Mouse (Mus musculus): Measurements from ENCODE around the gene Bicdl1.
"Not testable (repeated sequence)": the region's sequence is repeated elsewhere in the genome, so short reads cannot be mapped to it uniquely, and the experiment has no call there.

The Bicdl1 gene

DNA sequence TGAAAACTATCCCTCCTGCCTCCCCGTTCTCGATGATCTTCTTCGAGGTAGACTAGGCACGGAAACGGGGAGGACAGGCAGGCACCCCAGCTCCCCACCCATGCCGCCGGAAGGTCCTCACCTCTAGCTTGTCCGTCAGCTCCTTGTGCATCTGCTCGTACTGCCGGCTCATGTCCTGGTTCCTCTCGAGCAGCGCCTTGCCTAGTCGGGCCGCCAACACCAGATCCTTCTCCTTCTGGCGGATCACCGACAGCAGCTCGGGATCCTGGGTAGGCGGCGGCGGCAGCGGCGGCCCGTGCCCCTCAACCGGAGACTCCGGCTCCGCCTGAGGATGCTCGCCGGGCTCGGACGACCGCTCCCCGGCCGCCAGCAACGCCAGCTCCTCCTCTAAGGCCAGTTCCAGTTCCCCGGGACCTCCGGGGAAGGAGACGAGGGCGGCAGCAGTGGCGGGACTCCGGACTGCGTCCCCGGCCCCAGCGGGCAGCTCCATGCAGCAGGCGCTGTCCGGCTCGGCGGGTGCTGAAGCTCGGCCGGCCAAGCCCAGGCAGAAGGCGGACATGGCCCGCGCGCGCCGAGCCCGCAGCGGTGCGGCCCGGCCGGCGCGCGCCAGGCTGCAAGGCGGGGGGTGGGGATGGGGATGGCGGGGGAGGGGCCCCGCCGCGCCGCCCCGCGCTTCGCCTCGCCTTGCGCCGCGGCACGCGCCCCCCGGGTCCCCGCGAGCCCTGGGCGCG is at the start of gene Bicdl1:
Gene Bicdl1 (minus strand): TSS at position 621 of the 731 bp plus-strand sequence.
- peak; percentile 87 for DNase-seq (ENCODE audit: low spot score)

- no peak for DNase-seq (ENCODE audit: low spot score)
These were observed 45.5 kb upstream of the Bicdl1 start for GRCm38 (mm10) chr5:115776911-115777310.

GRCm38 (mm10) chr5:115775350-115775749 is 43.9 kb upstream of the Bicdl1 start:
- peak; percentile 18 for DNase-seq (ENCODE audit: low spot score)

GRCm38 (mm10) chr5:115770048-115770447 is 38.6 kb upstream of the Bicdl1 start:
- no peak for DNase-seq (ENCODE audit: low spot score)

- no peak for DNase-seq (ENCODE audit: low spot score)
These were observed 37.7 kb upstream of the Bicdl1 start for GRCm38 (mm10) chr5:115769116-115769515.

- no peak for DNase-seq (ENCODE audit: low spot score)
These were observed 35.4 kb upstream of the Bicdl1 start for GRCm38 (mm10) chr5:115766821-115767220.

DNA sequence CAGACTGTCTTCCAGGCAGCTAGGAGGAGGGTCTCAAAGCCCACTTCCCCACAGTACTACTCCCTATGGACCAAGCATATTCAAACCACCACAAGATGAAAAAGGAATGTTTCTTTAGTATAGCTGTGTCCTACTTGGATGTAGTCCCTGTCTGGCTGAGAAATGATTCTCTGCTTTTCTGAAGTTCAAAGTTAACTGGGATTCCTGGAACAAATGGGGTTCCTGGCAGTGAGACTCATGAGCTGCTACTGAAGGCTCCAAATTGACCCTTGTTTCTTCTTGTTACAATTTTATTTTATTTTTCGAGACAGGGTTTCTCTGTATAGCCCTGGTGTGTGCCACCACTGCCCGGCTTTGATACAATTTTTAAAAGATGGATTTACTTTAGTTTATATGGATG is 32.6 kb upstream of the Bicdl1 start:
- DNase-seq (ENCODE audit: low spot score): no peak

- DNase-seq (ENCODE audit: low spot score): no peak
These were observed 29.5 kb upstream of the Bicdl1 start for GRCm38 (mm10) chr5:115760903-115761302.

DNA sequence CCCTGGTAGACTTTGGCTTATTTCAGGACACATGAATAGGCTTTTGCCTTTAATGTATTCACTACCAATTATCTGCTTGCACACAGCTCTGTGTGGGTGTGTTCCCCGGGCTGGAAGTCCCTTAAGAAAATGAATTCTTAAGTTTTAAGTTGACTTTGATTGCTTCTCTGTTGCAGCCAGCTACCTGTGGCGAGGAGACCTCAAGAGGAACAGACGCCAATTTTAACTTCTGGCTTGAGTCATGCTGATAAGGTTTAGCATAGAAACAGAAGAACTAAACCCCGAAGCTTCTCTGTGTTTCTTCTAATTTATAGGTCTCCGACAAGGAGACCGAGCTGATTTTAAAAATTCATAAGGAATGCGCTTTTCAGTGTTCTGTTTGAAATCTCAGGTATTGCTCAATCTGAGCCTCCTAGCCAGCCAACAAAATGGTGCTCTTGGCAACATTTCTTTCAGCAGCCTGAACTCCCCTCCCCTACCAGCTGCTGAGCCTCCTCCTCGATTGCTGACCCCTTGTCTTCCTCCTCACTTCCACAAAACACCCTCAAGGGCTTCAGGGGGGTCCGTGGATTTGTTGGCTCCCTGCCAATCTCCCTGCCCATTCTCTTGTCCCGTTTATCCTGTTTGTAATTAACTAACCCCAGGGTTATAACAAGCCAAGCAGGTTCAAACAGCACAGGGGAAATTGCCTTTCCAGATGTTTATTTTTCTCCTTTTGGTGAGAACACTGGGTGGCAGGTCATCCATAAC is 27.2 kb upstream of the Bicdl1 start:
- DNase-seq (ENCODE audit: low spot score): no peak

DNA sequence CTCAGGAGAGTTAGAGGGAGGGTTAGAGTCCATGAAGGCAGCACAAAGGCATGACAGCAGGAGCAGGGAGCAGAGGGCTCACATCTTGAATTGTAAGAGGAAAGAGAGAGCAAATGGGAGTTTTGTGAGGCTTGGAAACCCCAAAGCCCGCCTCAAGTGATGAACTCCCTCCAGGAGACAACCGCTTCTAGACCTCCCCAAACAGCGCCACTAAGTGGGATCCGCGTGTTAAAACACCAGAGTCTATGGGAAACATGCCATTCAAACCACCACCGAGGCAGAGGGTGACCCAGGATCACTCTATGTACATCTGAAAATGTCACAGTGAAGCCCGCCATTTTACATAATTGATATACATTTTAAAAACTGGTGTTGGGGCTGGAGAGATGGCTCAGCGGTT is 26.1 kb upstream of the Bicdl1 start:
- no peak for DNase-seq (ENCODE audit: low spot score)

DNA sequence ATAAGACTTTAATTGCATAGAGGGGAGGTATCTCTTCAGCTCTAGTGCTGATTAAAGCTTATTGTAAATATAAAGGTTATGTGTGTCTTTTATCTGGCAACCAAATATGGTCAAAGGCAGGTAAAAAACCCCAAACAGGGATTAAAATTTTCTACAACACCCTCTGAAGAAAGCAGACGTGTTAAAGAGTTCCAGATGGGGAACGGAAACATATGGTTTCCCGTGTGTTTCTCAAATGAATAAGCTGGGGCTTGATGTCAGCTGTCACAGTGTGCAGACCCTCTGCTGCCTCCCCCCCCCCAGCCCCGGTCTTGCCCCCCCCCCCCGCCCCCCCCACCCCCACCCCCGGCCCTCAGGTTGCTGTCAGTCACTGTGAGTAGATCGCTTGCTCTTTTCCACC is 24.1 kb upstream of the Bicdl1 start:
- no peak for DNase-seq (ENCODE audit: low spot score)

- DNase-seq (ENCODE audit: low spot score): no peak
These were observed 23.4 kb upstream of the Bicdl1 start for GRCm38 (mm10) chr5:115754831-115755230.

DNA sequence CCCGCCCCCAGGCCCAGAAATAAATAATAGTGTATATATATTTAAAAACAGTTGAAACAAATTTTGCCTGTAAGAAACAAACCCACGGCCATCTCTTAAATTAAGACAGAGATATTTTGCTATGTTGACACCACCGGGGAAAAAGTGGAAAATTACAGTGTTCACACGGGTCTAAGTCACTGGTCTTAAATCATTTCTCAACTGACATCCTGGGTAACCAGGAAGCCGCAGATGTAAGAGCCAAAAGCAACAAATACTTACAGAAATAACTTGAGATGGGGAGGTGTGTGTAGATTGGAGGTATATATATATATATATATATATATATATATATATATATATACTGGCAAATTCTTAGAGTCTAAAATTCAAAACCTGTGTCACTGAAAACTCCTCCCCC is 21.5 kb upstream of the Bicdl1 start:
- no peak for DNase-seq (ENCODE audit: low spot score)

DNA sequence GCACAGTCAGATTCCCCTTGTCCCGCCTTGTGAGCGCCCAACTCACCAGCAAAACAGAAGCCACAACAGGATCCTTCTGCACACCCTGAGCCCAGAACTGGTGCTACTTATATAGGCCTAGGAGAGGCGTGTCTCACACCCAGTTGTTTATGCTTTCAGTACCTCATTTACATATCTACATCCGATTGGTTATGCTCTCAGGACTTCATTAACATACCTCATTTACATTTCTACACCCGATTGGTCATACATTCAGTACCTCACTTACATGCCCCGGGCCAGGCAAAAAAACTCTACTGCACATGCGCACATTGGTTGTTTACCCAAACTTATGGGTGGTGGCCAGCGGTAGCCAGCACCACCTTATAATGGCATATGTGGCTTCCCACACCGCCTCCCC is 20.5 kb upstream of the Bicdl1 start:
- DNase-seq (ENCODE audit: low spot score): not testable (repeated sequence)

GRCm38 (mm10) chr5:115748316-115748715 is 16.9 kb upstream of the Bicdl1 start:
- DNase-seq (ENCODE audit: low spot score): no peak

DNA sequence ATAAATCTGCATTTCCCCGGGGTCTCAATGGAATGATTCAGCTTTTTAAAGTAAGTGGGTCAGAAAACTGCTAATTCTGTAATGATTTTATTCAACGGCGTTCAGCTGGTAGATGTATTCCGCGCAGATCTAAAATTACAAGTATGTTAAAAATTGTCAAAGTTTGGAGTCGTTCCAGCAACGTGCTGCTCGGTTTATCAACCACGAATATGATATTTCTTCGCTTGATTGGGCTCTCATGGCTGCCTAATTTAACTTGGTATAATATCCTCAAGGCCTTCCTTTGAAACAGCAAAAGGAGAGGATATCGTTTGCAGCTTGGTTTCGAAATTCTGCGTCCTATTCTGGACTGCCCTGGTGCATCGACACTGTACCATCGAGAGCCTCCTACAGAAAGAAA is 13.9 kb upstream of the Bicdl1 start:
- DNase-seq (ENCODE audit: low spot score): no peak

GRCm38 (mm10) chr5:115738032-115738431 is 6.6 kb upstream of the Bicdl1 start:
- no peak for DNase-seq (ENCODE audit: low spot score)

DNA sequence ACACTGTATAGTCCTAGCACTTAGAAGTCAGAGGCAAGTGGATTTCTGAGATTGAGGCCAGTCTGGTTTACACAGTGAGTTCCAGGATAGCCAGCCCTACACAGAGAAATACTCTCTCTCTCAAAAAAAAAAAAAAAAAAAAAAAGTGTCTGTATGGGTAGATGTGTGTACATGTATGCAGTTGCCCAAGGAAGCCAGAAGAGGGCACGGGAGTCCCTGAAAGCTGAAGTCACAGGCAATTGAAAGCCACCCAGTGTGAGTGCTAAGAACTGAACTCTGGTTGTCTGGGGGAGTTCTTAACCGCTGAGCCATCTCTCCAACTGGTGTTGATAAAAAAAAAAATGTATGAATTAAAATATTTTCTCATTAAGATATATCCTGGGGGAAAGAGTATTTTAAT is 3.1 kb upstream of the Bicdl1 start:
- no peak for DNase-seq (ENCODE audit: low spot score)

DNA sequence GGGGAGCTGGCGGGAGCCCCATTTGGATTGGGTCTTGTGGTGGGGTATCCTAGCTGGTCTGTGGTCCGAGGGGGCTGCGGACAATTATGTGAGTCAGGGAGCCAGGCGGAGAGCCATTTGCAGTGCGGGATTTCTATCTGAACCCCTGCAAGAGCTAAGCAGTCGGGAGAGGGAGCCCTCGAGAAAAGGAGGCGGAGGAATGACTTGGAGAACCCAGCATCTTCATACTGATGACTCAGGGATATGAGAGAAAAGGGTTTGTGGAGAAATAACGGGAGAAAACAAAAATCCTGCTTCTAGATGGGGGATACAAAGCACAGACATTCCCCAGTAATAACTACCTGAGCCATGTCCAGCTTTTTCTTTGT is 1.4 kb upstream of the Bicdl1 start:
- DNase-seq (ENCODE audit: low spot score): no peak

DNA sequence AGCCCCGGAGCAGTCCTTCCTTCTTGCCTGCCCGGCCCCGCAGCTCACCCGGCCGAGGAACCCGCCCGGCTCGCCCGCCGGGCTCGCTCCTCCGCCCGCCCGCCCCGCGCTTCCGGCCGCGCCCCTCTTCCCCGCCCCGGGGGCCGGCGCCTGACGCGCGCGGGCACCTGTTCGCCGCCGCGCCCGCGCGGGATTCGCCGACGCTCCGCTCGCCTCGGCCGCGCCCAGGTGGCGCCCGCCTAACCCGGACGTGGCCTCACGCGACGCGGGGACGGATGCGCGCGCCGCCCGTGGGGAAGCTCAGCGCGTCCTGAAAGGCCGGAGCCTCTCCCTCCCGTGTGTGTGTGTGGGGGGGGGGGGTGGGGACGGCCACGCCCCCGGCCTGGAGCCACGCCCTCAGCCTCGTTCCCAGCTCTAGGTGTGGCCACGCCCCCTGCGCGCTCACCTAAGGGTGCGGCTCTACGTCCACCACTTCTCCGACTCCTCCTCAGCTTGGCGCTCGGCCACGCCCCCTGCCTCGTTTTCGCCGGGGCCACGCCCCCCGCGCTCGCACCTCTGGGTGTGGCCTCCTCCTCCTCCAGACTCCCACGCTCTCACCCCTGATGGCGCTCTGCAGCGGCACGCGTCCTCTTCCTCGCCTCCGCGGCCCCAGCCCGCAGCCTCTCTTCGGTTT is 891 bp upstream of the Bicdl1 start:
- peak; percentile 95 for DNase-seq (ENCODE audit: low spot score)

DNA sequence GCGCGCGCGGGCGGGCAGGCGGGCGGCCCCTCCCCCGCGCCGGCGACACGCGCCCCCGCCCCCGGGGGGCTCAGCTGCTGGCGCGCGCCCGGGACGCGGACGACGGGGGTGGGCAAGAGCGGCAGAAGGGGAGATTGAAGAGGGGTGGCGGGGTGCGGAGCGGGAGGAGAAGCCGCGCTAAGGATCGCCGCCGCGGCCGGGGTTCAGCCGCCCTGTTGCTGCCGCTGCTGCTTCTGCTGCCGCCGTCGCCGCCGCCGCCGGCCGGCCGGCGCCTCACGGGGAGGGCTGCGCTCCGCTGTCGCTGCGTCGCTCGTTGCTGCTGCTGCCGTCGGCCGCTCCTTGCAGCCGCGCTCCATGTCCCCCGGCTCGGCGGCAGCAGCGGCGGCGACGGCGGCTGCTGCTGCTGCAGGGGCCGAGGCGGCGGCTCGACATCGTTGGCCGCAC is 333 bp upstream of the Bicdl1 start:
- DNase-seq (ENCODE audit: low spot score): no peak

GRCm38 (mm10) chr5:115730314-115730713 is 1.1 kb downstream of the Bicdl1 start:
- DNase-seq (ENCODE audit: low spot score): no peak

DNA sequence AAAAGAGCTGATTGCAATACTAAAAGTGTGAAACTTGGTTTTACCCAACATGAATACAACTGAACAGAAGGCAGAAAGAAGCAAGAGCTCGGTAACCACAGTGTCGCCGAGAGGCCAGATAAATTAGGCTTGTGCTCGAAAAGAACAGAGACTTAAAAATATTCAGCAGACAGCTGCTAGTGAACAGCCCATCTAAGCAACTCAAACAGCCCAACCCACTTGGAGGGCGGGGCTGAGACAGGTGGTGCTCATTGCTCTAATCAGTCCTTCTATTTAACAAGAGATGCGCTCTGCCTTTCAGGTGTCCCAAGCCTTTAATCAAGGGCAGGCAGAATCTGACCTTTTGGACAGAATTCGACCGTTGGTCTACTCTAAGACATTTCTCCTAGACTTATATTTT is 4.8 kb downstream of the Bicdl1 start:
- DNase-seq (ENCODE audit: low spot score): no peak

All from yolk sac, embryonic 10.5 days (tissue).